Mouse (Mus musculus) cerebellum, adult 18-20 months (tissue): ENCODE results near the gene Kif1a.
"Not testable (repeated sequence)": the region's sequence is repeated elsewhere in the genome, so short reads cannot be mapped to it uniquely, and the experiment has no call there.

Source experiments
- DNase-seq, 2 experiments: peaks; one replicate each; pipeline ENCODE4 v3.0.0; 2021

Gene Kif1a

DNA sequence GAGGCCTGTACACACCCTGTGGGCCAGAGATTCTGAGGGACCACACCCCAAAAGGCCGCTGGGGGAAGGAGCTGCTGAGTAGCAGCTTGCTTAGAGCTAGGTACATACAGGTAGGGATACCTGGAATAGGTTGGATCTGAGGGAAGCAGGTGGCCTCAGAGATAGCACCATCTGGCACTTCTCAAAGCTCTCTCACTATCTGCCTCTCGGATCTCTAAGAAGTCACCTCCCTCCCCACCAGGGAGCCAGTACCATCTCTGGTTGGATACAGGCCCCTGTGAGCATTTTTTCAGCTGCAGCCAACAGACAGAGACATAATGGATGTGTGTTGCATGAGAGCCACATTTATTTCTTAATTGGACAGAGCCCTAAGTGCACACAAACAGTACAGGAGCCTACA lies 86.6 kb downstream of the Kif1a start:
- DNase-seq, result peak in 1 of 2 experiments; percentile 48

DNA sequence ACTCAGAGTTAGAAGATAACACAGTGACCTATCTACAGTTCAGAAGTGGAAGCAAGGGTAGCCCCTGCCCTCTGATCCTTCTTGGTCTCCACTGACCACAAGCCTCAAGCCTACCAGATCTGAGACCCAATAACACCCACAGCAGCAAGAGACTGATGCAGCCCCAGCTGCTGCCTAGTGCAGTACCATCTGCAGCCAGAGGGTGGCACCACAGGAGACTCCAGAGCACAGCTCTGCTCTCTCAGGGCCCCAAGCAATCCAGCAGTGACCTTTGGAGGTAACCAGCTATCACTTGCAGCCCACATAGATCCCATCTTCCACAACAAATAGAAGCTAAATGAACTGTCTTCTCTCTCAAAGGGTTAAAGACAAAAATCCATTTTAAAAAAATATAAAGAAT lies 87.3 kb downstream of the Kif1a start:
- peak; percentile 85 to 87 for DNase-seq

DNA sequence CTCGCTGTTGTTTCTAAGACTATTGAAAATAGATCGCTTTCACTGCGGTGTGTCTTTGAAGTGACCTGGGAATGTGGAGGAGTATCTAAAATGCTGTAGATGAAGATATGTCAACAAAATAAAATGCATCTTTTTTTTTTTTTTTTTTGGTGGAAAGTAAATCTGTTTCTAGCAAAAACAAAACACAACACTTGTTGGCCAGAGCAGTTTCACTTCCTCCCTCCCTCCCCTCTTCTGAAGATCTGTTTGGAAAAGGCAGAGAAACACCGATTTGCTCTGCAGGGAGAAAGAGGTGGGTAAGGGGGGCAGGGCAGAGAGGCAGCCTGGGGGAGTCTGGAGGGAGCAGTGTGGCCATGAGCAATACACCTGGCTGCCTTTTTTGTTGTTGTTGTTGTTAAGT lies 88.4 kb downstream of the Kif1a start:
- DNase-seq, result no peak

DNA sequence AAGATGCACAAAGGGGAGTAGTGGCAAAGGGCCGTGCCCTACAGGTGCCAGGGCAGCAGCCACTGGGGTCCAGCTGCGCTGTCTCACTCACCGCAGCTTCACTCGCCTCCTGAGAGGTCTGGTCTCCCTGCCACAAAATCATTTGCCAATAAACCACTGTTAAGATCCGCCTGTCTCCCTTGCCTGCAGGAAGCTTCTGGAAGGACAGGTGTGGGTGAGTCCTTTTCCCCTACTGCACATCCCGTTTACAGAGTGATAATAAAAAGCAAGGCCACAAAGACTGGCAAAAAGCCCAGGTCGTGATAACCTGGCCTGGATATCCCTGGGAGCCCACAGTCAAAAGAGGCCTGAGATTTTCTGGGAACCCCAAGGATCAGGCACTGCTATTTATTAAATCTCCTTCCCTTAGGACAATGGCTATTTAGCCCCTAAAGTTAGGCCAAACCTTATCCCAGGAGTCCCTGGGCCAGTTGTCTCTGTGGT lies 89.6 kb downstream of the Kif1a start:
- DNase-seq, result no peak

DNA sequence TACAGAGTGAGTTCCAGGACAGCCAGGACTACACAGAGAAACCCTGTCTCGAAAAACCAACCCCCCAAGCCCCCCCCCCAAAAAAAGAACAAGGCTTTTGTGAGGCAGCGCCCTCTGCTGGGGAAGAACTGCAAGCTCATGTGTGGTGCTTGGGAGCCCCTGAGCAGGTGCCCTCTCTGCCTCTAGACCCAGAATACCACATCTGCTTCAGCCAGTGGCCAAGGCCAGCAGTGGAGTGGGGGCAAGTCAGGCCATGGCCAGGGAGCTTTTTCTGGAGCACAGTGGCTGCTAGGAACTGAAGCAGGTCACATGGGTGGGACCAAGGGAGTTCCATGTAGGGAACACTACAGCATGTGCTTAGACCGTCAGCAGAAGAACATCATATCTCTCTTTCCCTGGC lies 91.0 kb downstream of the Kif1a start:
- DNase-seq, result no peak

DNA sequence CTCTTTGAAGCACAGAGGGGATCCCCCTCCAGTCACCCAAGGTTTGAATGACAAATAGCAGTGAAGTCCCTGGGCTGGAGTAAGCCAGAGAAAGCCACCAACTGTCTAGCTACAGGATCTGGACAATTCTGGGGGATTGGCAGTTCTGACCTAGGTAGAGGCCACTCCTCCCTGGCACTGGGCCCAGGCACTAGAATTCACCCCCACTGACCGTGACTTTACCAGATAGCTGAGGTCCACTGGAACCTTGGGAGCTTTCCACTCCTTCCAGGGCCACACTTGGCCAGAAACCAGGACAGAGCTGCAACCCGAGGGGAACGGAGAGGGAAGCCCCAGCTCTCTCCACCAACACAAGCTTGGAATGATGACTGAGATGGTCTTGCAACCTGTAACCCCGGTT lies 92.6 kb downstream of the Kif1a start:
- no peak for DNase-seq

DNA sequence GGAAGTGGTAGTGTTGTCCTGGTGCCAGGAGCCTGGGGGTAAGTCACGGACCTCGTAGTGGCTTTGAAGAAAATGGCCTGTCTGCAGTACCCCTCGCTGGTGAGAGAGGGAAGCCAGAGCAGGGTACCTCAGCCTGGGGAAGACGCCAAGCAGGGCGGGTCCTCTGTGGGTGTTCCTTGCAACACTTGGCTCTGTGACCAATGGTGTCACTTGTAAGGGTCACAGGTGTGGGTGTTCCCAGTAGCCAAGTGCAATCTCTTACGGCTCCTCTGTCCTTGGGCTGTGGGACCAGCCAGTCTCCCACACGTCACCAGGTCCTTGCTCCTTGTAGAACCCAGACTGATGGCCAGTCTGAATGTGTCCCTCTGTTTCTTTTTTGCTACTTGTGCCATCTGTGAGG lies 95.7 kb downstream of the Kif1a start, which contains the start of gene Aqp12:
Gene Aqp12 (plus strand): TSS at position 274 of the 400 bp plus-strand sequence.
- no peak for DNase-seq

DNA sequence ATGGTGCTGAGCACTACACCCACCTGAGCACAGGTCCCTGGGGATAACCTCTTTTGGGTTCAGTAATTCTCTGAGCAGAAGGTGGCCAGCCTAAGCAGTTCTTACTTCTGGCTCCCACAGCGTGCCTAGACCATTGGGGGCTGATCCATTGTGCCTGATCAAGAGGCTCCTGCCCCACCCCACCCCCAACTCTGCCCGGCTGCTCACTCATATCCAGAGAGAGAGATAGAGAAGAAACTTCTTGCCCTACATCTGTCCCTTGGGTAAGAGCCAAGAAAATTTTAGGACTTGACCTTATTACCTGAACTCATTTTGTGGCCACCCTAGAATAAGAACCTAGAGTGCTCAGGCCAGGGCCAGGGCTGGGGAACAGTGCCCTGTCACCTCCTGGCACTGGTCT lies 108.9 kb downstream of the Kif1a start:
- no peak for DNase-seq

DNA sequence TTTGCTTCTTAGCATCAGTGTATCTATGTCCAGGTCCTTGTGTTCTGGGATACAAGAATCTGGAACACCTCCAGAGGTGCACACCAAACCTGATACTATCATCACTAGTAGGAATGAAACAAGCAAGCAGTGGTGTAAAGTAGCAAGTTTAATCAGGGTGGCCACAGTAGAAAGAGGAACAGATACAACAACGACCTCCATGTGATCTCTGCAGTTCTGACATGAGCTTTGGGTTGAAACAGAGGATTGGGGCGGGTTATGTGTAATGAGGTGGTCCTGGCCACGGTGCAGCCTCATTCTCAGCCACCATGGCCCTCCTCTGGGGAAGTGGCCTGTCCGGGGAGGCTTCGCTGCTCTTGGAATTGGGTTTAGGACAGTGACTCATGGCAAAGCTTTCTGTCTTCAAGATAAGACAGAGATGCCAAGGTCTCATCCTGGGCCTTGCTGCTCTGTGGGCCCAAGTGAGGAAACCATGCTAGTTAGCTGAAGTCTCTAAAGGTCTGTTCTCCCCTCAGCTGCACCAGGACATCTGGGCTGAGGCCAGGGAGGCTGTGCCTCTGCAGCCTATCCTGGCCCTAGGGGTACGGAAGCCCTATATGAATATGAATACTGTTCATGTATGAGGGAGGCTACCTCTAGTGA lies 109.4 kb downstream of the Kif1a start:
- DNase-seq, result no peak

DNA sequence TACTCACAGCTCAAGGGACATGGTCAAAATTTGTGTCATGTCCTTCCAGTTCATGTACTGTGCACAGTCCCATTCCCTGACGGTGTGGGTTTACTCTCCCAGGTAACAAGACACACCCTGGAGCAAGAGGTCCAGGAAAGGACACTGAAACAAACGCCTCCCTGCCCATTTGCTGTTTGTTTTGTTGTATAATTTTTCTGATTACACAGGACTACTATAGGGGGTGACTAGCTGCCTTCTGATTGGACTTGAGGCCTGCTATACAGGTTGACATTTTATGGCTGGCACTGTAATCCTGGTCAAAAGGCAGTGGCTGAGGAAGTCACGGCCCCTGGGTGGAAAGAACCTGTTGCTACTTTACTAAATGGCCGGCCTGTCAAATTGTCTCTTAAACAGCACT lies 111.9 kb downstream of the Kif1a start:
- no peak for DNase-seq

DNA sequence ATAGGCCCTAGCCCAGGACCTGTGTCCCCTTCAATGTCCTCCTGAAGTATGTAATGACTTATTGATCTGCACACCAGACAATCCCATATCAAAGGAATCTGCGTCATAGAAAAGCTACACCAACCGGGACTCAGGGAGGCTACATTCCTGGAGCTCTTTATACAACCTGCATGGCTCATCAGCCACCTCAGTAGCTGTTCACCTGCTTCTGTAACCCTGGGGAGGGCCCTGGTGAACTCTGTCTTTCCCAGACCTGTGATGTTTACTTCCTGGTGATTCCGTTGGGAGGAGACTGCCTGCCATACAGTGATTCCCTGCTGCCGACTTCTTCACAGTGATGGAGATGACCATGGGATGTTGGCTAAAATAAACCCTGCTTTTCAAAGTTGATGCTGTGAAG lies 112.9 kb downstream of the Kif1a start:
- no peak for DNase-seq

DNA sequence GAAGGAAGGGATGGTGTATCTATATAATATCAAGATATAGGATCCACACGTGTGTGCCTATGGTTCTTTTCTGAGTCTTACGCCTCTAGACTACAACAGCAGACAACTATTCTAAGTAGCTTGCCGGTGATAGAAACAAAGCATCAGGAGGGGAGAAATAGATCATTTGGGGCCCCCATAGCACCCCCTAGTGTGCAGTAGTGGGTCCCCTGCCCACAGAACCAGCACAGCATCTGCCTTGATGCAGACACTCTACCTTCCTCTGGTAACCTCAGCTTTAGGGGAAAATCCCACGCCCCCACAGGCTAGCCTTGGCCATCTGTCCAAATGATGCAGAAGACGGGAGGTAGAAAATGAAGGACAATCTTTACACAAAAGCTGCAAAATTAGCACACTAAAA lies 116.8 kb downstream of the Kif1a start:
- DNase-seq, result no peak

DNA sequence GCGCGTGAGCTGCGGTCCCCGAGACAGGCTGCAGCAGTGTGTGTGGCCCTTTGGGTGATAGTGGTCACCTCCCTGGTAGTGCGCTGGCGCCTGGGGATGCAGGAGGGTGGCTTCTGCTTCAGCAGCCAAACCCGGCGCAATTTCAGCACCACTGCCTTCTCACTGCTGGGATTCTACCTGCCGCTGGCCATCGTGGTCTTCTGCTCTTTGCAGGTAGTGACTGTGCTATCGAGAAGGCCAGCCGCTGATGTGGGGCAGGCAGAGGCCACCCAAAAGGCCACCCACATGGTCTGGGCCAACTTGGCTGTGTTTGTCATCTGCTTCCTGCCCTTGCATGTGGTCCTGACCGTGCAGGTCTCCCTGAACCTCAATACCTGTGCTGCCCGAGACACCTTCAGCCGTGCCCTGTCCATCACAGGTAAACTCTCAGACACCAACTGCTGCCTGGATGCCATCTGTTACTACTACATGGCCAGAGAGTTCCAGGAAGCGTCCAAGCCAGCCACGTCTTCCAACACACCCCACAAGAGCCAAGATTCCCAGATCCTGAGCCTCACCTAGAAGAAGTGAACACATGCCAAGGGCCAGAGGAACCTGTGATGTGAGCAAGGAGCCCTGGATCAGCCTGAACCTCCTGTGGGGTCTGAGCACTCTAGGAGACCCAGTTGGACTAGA lies 118.7 kb downstream of the Kif1a start:
- DNase-seq, result no peak

DNA sequence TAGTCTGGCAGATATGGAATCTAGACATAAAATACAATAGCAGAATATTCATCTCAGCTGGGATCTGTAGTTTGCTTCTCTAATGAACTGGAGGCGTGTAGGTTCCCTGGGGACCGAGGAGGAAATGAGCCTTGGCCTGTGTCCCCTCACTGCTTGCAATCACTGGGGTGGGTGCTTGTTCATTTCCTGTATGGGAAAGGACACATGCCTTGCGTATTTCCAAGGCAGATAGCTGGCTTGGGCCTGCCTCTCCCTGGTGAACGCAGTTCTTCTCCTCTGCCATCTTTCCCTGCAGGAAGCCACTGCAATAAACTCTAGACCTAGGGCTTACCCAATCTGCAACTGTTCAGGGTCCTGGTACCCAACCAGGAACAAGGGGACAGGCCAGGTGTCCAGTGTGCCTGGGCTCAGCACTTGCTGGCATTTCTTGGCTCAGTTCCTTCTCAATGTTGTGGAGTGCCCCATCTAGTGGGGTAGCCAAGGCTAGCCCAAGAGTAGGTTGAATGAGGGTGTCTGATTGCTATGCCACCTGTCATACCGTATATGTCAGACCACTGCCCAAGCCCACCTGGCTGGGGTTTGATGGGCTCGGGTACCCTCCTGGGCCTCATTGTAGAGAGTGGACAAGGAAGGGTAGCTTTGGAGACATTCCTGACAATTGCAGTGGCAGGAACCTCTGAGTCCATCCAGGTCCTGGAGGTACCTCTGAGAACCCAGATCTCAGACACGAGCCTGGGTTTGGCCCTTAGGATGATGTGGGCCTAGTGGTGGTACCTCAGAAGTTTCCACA lies 120.5 kb downstream of the Kif1a start:
- DNase-seq, result no peak

DNA sequence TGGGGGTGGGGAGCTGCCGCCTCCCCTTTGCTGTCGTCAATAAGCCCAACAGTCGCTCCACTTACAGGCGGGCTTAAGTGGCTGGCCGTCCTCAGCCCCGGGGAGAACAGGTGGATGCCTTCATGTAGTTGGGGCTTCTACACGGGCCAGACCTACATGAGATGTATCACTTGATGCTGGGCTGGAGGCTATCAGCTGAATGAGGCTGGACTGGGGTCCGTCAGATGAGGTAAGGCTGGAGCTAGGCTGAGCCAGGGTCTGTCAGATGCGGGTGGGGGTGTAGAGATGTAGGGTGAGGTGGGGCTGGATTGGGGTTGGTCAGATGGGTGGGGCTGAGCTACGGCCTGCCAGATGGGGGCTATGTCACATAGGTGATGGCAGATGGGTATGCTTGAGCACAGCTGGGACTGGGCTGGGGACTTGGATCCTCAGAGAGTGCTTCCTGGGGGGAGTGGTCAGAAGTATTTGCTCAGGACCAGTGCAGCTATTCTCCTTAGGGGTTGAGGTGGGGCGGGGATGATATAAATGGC lies 122.6 kb downstream of the Kif1a start:
- DNase-seq, result no peak

DNA sequence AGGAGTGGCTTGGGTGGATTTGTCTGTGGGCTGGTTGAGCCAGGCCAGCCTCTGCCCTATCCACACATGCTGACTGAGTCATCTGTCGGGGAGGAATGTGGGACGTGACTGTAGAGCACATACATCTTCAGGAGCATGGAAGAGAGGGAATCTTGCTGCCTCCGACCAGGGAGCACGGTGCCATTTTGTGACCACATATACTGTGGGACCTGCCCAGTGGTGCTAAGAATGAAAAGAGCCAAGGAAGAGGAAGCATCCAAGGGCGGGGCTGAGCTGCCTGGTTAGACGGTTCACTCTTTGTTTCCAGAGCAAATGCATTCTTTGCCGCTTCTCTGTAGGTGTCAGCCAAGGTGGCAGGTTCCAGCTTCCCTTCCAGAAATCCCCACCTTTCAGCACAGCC lies 123.1 kb downstream of the Kif1a start:
- DNase-seq, result no peak

DNA sequence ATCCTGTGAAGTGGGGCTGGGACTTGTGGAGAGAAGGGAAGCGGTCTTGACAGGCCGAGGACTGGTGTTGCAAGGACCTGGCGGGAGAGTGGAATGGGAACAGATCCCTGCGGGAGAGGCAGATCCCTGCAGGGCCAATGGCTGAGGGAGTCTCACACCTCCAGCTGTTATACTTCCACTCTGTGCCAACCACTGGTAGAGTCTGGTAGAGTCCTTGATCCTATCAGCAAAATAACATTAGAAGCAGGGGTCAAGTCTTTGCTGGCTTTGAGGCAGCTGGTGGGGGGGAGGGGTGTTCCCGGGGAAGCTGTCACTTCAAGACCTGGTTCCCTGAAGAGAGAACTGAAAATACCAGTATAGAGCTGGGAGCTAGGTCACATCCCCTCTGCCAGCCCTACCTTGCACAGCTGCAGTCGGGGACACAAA lies 125.6 kb downstream of the Kif1a start:
- no peak for DNase-seq

DNA sequence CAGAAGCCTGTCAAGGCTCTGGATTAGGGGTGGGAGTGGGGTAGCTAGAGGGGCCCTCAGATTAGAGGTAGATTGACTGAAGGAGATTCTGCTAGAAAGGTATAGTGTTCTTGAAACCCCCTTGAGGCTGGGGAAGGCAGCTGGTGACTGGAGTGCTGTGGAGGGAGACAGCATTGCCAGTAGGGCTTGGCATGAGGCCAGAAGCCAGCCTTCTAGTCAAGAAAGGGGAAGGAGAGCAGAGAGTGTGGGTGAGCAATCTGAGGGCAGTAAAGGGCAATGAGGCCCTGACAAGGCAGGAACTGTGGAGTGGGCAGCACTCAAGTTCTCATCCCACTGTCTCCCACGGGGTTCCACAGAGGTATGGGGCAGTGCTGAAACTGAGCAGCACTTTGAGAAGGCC lies 128.9 kb downstream of the Kif1a start:
- DNase-seq, result no peak

DNA sequence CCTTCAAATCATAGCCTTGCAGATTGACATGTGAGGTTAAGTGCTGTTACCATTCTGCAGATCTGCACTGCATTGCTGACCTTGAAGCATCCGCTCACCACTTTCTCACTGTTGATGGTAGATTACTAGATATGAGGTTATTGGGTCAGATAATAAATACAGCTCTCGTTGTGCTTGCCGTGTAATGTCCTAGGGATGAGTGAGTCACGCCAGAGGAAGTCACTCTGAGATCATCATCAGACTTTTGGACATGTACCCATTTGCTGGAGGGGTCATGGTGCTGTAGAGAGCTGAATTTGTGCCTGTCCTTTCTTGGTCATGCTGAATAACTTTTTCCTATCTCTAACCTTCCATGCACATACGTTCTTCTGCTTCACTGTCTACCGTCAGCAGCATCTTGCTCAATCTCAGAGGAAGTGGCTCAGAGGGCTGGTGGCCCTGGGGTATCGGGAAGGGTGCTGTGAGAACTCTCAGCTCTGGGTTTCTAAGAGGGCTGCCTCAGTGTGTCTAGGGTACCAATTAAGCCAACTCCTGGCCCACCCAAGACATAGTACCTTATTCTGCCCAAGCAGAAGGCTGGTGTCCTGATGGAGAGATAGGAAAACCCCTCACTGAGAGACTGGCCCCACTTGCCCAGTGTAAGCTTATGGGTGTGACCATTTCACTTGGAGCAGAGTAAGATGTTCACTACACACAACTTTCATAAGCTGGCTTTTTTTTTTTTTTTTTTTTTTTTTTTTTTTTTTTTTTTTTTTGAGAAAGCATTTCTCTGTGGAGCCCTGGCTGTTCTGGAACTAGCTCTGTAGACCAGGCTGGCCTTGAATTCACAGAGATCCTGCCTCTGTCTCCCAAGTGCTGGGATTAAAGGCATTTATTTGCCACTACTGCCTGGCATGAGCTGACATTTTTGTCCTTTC lies 129.6 kb downstream of the Kif1a start:
- DNase-seq, result no peak

DNA sequence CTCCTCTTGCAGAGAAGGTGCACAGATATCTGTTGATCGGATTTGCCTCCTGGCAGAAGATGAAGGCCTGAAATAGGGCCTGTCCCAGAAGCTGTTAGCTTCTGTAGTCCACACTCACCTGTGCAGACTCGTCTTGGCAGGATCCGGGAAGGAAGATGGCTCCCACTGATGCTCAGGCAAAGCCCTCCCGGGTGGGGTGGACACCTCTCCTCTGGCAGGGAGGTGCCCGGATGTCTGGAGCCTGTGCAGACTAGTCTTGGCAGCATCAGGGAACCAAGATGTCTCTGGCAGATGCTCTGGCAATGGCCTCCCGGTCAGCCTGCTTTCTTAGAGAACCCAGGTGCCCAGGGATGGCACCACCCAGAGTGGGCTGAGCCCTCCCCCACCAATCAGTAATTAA lies 131.0 kb downstream of the Kif1a start:
- DNase-seq, result not testable (repeated sequence)
